Mouse (Mus musculus): ENCODE measurements at regions not wholly inside any gene's neighbourhood (a gene's known extent, or its start where the extent isn't known, plus 50 kb on each side); places are given as distances from the start of the nearest gene placed in this dataset.

GRCm38 (mm10) chr2:148171699-148172098 is 124.9 kb upstream of the Foxa2 start:
- ATAC-seq, result no peak
- CTCF ChIA-PET, result no interaction called here
- in situ Hi-C loops (cut with MboI; ENCODE audit: low pct_unique_long_range_greater_than_20kb), result no loop called here
- POLR2A ChIA-PET, result no interaction called here
- TF ChIP-seq CTCF (IDR thresholded peaks at IDR 0.05), result no peak
- DNase-seq (ENCODE audit: low read depth, low spot score), result no peak
- H3K27me3 ChIP-seq, result no peaks in the 10 kb centered on the region

- ATAC-seq (no peak), DNase-seq (ENCODE audit: low read depth, low spot score) (no peak)
- CTCF ChIA-PET, result interaction anchor here (1.2 kb wide), 1 partner anchor 30 kb away, joined by 3 read pairs; no protein-coding TSS in a partner anchor
- in situ Hi-C loops (cut with MboI; ENCODE audit: low pct_unique_long_range_greater_than_20kb), result loop anchor here (25.0 kb wide), 1 partner anchor 712 kb away; the partner anchor contains the start of gene Cst3
- H3K27me3 ChIP-seq, result no peaks in the 10 kb centered on the region
- POLR2A ChIA-PET, result no interaction called here
- no peak for TF ChIP-seq CTCF (IDR thresholded peaks at IDR 0.05)
These were observed 128.6 kb upstream of the Foxa2 start for GRCm38 (mm10) chr2:148175251-148175927.

GRCm38 (mm10) chr2:148180245-148180644 is 133.5 kb upstream of the Foxa2 start:
- H3K27me3 ChIP-seq, result no peaks in the 10 kb centered on the region
- TF ChIP-seq CTCF (IDR thresholded peaks at IDR 0.05), result no peak
- in situ Hi-C loops (cut with MboI; ENCODE audit: low pct_unique_long_range_greater_than_20kb), result loop anchor here (10.0 to 25.0 kb wide), 2 partner anchors 495 to 707 kb away; partner anchors contain the start of genes Cst3 and Nxt1
- ATAC-seq, result no peak
- ChIA-PET CTCF (no interaction called here), POLR2A (no interaction called here)
- DNase-seq (ENCODE audit: low read depth, low spot score), result no peak

- in situ Hi-C loops (cut with MboI; ENCODE audit: low pct_unique_long_range_greater_than_20kb), result loop anchor here (10.0 to 25.0 kb wide), 2 partner anchors 493 to 706 kb away; partner anchors contain the start of genes Cst3 and Nxt1
- ChIA-PET CTCF (no interaction called here), POLR2A (no interaction called here)
- ATAC-seq (no peak), DNase-seq (ENCODE audit: low read depth, low spot score) (no peak)
- H3K27me3 ChIP-seq, result no peaks in the 10 kb centered on the region
- TF ChIP-seq CTCF (IDR thresholded peaks at IDR 0.05), result no peak
These were observed 134.7 kb upstream of the Foxa2 start for GRCm38 (mm10) chr2:148181518-148181917.

GRCm38 (mm10) chr2:148182492-148183052 is 135.8 kb upstream of the Foxa2 start:
- H3K27me3 ChIP-seq, result no peaks in the 10 kb centered on the region
- in situ Hi-C loops (cut with MboI; ENCODE audit: low pct_unique_long_range_greater_than_20kb), result loop anchor here (10.0 to 25.0 kb wide), 2 partner anchors 492 to 705 kb away; partner anchors contain the start of genes Cst3 and Nxt1
- POLR2A ChIA-PET, result no interaction called here
- ATAC-seq, result no peak
- no peak for DNase-seq (ENCODE audit: low read depth, low spot score)
- CTCF ChIA-PET, result no interaction called here
- TF ChIP-seq CTCF (IDR thresholded peaks at IDR 0.05), result no peak

- no peak for DNase-seq (ENCODE audit: low read depth, low spot score)
- no peak for TF ChIP-seq CTCF (IDR thresholded peaks at IDR 0.05)
- peak; percentile 92 for ATAC-seq
- no peaks in the 10 kb centered on the region for H3K27me3 ChIP-seq
- CTCF ChIA-PET, result interaction anchor here (1.0 kb wide), 1 partner anchor 11 kb away, joined by 3 read pairs; no protein-coding TSS in a partner anchor
- POLR2A ChIA-PET, result no interaction called here
- in situ Hi-C loops (cut with MboI; ENCODE audit: low pct_unique_long_range_greater_than_20kb), result loop anchor here (10.0 to 25.0 kb wide), 2 partner anchors 490 to 702 kb away; partner anchors contain the start of genes Cst3 and Nxt1
These were observed 138.0 kb upstream of the Foxa2 start for GRCm38 (mm10) chr2:148184801-148185212.

- CTCF ChIA-PET, result interaction anchor here (1.5 kb wide), 1 partner anchor 104 kb away, joined by 3 read pairs; no protein-coding TSS in a partner anchor
These were observed 139.7 kb upstream of the Foxa2 start for GRCm38 (mm10) chr2:148186363-148186991.

GRCm38 (mm10) chr2:148188865-148189264 is 142.1 kb upstream of the Foxa2 start:
- in situ Hi-C loops (cut with MboI; ENCODE audit: low pct_unique_long_range_greater_than_20kb), result loop anchor here (10.0 to 25.0 kb wide), 2 partner anchors 486 to 698 kb away; partner anchors contain the start of genes Cst3 and Nxt1
- ChIA-PET CTCF (no interaction called here), POLR2A (no interaction called here)
- TF ChIP-seq CTCF (IDR thresholded peaks at IDR 0.05), result no peak
- no peak for ATAC-seq
- no peak for DNase-seq (ENCODE audit: low read depth, low spot score)
- no peaks in the 10 kb centered on the region for H3K27me3 ChIP-seq

More at GRCm38 (mm10) chr2:148186363-148186991, 139.7 kb upstream of the Foxa2 start:
- no peak for TF ChIP-seq CTCF (IDR thresholded peaks at IDR 0.05)
- POLR2A ChIA-PET, result no interaction called here
- H3K27me3 ChIP-seq, result no peaks in the 10 kb centered on the region
- in situ Hi-C loops (cut with MboI; ENCODE audit: low pct_unique_long_range_greater_than_20kb), result loop anchor here (10.0 to 25.0 kb wide), 2 partner anchors 488 to 701 kb away; partner anchors contain the start of genes Cst3 and Nxt1
- ATAC-seq (no peak), DNase-seq (ENCODE audit: low read depth, low spot score) (no peak)

GRCm38 (mm10) chr2:148189287-148189686 is 142.5 kb upstream of the Foxa2 start:
- DNase-seq (ENCODE audit: low read depth, low spot score) (no peak), ATAC-seq (no peak)
- no peaks in the 10 kb centered on the region for H3K27me3 ChIP-seq
- POLR2A ChIA-PET, result no interaction called here
- no peak for TF ChIP-seq CTCF (IDR thresholded peaks at IDR 0.05)
- in situ Hi-C loops (cut with MboI; ENCODE audit: low pct_unique_long_range_greater_than_20kb), result loop anchor here (10.0 to 25.0 kb wide), 2 partner anchors 486 to 698 kb away; partner anchors contain the start of genes Cst3 and Nxt1
- CTCF ChIA-PET, result interaction anchor here (1.4 kb wide), 1 partner anchor 42 kb away, joined by 3 read pairs; no protein-coding TSS in a partner anchor

- no peaks in the 10 kb centered on the region for H3K27me3 ChIP-seq
- no peak for ATAC-seq
- in situ Hi-C loops (cut with MboI; ENCODE audit: low pct_unique_long_range_greater_than_20kb), result loop anchor here (25.0 kb wide), 1 partner anchor 694 kb away; the partner anchor contains the start of gene Cst3
- DNase-seq (ENCODE audit: low read depth, low spot score), result no peak
- POLR2A ChIA-PET, result no interaction called here
- TF ChIP-seq CTCF (IDR thresholded peaks at IDR 0.05), result no peak
- CTCF ChIA-PET, result no interaction called here
These were observed 146.2 kb upstream of the Foxa2 start for GRCm38 (mm10) chr2:148192946-148193345.

All from Patski (cell line).